Mouse (Mus musculus) spleen, adult 2 months (tissue): ENCODE measurements around the gene Zdhhc6.

Source experiments
- CTCF ChIP-seq: fragments of 200-500 bp; IDR thresholded peaks from 2 replicates; pipeline ENCODE4 v1.5.1; 2011; ENCODE audit warnings: mild to moderate bottlenecking, inconsistent platforms; ENCODE audit not compliant: insufficient read depth, insufficient read length, insufficient replicate concordance; ENCODE audit errors: extremely low read depth
- POLR2A ChIP-seq: fragments of 200-500 bp; IDR thresholded peaks from 2 replicates; pipeline ENCODE4 v1.6.1; 2011; ENCODE audit warnings: low read depth, low read length, inconsistent platforms

GRCm38 (mm10) chr19:55337664-55338063, 21.8 kb upstream of the Zdhhc6 start:
- TF ChIP-seq CTCF (no peak), POLR2A (no peak)
